Mouse (Mus musculus): ENCODE measurements around the gene Chkb.

DNA sequence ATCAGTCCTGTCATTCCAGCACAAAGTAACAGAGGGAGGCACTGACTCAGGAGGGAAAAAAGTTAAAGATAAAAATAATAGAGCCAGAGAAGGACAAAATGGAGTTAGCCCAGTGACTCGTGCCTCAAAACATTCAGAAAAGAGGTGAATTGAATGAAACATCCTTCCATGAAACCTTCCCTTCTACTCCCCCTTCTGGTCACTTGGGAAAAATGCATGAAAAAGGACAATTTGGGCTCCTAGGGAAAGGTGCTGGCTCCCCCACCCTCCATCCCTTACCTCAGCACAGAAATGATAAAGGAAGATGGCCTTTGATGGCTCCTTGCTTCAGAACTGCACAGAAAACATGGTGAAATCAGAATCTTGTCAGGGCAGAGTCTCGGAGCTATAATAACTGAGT is 38.9 kb upstream of the Chkb start:
- TF ChIP-seq KAT2A (IDR thresholded peaks at IDR 0.05; ENCODE audit: insufficient replicate concordance, low read length) (no peak), POLR2A (IDR thresholded peaks at IDR 0.05; ENCODE audit: low read depth, low read length) (no peak), RAD21 (IDR thresholded peaks at IDR 0.05; ENCODE audit: low read depth, low read length) (peak; percentile 56), CTCF (conservative IDR thresholded peaks at IDR 0.05 in 1 of 2, IDR thresholded peaks at IDR 0.05 in 1 of 2; ENCODE audit: low read depth in 2 of 2, low read length in 2 of 2) (peak; percentile 37 to 70; a peak in 2 of 4 replicates), JUND (conservative IDR thresholded peaks at IDR 0.05; ENCODE audit: low read depth, low read length) (no peak), ZMIZ1 (IDR thresholded peaks at IDR 0.05; ENCODE audit: low read depth, low read length) (no peak), POLR2AphosphoS2 (IDR thresholded peaks at IDR 0.05; ENCODE audit: low read depth, low read length) (no peak), JUN (IDR thresholded peaks at IDR 0.05; ENCODE audit: insufficient read depth, low read depth, low read length) (no peak), SMC3 (IDR thresholded peaks at IDR 0.05; ENCODE audit: low read depth, low read length) (peak; percentile 54), ELF1 (IDR thresholded peaks at IDR 0.05; ENCODE audit: low read depth, low read length) (no peak), HCFC1 (IDR thresholded peaks at IDR 0.05; ENCODE audit: low read depth, low read length) (no peak), NELFE (IDR thresholded peaks at IDR 0.05; ENCODE audit: low read depth, low read length) (no peak)

Data from CH12.LX (cell line).